Mouse (Mus musculus): ENCODE measurements around the gene Efna5. TPM values are rescaled to one million over a fixed set of nuclear protein-coding genes. Genes with fewer than 3 reads are reported as not detected.

The Efna5 gene
- total RNA-seq, 2 experiments from 2014 or later: not detected

DNA sequence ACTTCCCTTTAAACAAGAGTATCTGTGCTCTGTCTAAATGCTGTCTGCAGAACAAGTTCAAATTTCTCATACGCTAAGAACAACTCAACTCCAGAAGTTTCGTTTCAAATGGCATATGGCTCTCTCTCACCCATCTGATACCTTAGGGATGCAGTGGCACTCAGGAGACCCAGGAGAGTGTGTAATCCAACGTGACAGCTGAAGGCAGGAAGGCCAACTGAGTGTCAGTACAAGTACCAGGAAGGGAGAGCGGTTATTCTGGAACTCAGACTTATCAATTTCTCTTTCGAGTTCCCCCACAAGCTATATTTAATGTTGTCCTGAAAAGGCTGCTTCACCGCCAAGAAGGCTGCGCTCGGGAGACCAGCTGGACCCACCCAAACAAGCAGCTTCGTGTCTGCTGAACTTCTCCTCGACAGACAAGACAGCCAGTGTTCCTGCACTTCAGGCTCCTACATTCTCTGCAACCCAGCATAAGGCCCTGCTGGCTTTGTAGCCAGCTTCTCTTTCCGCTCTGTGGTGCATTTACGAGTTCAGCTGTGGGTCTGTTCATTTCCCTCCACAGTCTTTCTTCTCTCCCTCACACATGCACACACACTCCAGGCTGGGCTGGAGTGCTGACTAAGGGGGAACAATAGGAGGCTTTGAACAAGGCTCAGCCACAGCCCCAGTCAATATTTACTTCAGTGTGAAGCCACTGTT, 18.7 kb downstream of the Efna5 start:
- ATAC-seq (replicated peaks; ENCODE audit: poor library complexity, severe bottlenecking): no peak; the same call in 1 of the 2 replicates

DNA sequence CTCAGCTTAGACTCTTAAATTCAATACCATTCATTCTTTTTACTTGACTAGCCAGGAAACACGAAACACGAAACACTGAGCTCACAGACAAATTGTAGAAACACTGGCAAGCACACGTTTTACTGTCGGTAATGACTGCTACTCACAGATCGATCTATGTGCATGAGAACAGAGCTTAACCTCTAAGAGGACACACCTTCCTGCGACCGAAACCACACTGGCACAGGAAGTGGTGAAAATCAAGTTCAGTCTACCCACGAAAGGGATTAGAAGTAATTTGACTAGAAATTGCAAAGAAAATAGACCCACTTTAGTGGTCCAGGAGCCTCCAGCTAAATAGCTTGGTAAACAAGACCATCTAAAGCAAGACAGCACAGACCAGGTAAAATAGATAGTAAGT, 23.8 kb downstream of the Efna5 start:
- ATAC-seq (replicated peaks; ENCODE audit: poor library complexity, severe bottlenecking): no peak

DNA sequence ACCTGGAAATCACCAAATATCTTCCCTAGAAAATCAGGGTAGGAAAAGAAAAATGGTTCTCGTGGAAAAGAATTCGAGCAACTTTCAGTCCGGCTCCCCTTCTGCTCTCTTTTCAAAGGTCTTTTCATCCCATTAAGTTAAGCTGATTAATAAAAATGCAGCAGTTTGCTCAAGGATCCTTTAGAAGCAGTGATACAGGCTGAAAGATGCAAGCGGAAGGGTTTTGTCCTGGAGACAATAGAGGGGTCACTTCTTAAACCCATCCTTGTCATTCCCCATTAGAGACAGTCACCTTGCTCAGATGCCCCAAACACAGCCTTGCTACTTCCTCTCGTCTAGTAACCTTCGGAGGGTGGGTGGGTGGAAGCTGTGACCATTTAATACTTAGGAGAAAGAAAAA, 27.4 kb downstream of the Efna5 start:
- ATAC-seq (replicated peaks; ENCODE audit: poor library complexity, severe bottlenecking): no peak

DNA sequence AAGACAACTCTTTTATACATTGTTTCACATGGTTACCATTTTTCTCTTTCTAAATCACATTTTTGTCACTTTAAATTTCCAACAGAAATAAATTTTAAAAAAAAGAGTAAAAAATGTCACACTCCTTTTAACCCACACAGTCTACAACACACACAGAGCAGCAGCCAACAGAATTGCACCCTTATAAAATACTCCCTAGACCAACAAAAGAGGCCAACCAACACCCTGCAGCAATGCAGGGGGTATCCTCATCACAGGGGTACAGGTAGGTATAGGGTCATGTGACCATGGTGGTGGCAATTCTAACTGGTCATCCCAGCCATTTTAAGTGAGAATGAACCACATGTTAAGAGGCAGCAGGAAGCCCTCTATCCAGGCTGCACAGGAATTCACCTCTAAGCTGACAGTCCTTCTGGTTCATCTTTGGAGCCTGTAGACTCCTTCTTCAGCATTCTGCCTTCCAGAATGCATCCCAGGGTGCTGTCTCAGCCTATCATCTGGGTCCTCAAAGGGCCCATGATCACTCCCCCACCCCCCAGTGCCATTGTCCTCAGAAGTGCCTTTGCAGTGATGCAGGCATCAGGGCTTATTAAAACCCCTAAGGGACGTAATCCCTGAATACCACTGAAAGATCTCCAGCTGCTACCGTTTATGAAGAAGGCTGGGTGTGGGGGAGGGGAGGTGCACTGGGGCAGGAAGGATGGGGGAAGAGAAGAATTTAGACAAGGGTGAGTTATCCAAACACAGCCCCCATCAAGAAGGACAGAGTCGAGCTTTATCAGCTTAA, 28.1 kb downstream of the Efna5 start:
- no peak for ATAC-seq (replicated peaks; ENCODE audit: poor library complexity, severe bottlenecking)

DNA sequence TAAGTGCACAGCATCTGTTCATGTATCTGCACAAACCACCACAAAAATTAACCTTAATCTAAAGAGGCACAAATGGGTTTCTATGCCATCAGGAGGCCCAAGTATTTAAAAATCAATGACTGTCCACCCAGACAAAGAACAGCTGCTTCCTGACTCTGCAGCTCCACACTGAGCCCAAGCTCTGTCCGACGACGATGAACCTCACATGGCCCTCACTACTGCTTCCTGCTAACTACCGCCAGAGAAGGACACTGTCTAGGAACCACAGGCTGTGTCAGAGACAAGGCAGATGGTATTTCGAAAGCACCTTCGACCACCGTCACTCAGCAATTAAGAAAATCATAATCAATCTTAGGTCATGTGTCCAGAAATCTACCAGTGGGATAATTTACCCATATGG, 29.8 kb downstream of the Efna5 start:
- peak; percentile 63 for ATAC-seq (replicated peaks; ENCODE audit: poor library complexity, severe bottlenecking)

DNA sequence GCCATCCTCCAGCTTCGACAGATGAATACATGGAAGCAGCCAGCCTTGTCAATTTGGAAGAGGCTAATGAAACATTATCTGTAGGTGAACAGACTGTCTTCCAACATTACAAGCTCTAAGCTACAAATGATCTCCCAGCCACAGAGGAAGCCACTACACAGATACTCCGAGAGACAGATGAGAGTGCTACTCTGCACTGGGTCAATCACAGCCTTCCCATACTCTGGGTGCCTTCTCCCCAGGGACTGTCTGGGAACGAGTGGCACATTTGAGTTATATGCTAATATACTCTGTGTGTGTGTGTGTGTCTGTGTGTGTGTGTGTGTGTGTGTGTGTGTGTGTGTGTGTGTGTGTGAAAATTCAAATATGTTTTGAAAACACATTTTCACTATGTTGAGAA, 30.5 kb downstream of the Efna5 start:
- ATAC-seq (replicated peaks; ENCODE audit: poor library complexity, severe bottlenecking): no peak

DNA sequence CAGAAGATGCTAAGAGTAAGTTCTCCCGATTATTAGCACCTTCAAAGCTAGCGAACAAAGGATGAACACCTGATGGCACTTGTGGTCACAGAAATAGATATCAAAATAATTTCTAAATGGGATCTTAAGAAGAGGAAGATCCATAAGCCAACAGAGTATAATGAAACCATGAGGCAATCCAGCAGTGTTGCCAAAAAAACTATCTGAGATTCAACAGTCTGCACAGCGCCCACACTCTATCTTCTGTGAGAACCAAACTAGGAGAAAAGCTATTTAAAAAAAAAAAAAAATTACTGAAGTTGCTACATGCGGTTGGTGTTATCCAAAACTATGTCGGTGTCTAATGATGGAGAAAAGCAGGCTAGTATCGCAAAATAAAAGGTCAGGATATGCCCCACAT, 31.4 kb downstream of the Efna5 start:
- ATAC-seq (replicated peaks; ENCODE audit: poor library complexity, severe bottlenecking): no peak

DNA sequence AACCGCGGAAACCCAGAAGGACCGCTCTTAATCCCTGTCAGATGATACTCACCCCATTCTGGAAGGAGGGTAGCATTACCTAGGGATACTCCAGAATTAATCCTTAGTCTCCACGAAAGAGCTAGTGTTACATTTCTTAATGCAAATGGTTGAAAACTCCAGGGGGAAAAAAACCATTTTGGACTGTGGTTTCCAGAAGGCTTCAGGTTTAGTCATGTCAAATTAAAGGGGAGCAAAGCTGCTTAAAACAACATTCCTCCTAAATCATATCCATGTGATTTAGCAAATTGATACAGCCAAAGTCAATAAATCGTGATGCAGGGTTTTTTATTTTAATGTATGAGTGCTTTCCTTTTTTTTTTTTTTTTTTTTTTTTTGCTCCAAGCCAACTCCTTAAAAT, 35.5 kb downstream of the Efna5 start:
- ATAC-seq (replicated peaks; ENCODE audit: poor library complexity, severe bottlenecking): no peak

DNA sequence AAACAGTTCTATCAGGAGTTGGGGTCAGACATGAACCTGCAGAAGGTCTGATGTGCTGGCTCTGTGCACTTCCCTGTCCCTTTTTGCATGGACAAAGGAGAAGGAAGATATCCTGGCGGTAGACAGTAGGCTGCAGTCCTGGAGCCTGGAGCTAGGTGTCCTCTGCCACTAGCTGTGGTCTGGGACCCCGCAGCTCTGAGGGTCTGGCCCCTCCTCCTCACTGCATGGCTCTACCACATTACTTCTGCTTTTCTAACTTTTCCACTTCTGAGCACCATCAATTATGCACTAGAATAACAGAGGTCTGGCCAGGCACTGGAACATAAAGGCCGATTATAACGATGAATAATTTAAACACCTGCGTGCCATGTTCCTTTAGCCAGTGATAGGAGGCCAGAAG, 36.8 kb downstream of the Efna5 start:
- ATAC-seq (replicated peaks; ENCODE audit: poor library complexity, severe bottlenecking): peak; percentile 100

DNA sequence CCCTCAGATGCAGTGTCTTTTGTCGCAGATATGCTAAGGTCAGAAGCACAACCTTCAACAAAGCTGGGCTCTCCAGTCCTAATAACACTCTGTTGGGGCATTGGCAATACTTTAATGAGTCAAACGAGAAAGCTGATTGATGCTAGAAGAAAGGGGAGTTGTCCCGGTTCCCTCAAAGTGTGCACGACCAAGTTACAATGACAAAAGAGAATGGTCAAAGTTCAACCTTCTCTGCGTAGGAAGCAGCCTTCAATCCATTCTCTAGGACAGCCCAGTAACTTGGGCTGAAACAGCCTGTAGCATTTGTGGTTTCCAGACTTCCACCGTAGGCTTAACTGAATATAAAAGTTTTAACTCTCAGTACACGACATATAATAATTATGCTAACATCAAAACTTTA, 43.8 kb downstream of the Efna5 start:
- no peak for ATAC-seq (replicated peaks; ENCODE audit: poor library complexity, severe bottlenecking)

DNA sequence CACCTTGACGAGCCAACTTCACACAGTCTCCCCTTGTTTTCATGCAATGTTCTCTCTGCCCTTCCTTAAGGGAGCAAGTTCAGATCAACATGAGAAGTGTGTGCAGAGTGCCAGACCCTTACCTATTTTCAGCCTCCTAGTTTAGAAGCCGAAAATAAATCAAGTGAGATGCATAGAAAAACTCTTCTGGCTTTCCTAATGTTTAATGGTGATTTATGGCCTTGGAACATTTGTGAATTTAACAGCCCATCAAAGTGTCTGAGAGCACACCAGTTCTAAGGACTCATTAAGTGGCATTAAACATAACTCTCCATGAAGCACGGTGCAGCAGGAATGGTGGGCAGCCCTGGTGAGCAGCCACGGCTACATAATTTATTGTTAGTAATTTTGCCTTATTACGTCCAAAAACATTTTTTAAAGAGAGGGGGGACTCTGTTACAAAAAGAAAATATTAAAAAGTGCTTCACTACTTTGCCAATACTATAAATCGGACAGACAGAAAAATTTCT, 44.5 kb downstream of the Efna5 start:
- ATAC-seq (replicated peaks; ENCODE audit: poor library complexity, severe bottlenecking): no peak

DNA sequence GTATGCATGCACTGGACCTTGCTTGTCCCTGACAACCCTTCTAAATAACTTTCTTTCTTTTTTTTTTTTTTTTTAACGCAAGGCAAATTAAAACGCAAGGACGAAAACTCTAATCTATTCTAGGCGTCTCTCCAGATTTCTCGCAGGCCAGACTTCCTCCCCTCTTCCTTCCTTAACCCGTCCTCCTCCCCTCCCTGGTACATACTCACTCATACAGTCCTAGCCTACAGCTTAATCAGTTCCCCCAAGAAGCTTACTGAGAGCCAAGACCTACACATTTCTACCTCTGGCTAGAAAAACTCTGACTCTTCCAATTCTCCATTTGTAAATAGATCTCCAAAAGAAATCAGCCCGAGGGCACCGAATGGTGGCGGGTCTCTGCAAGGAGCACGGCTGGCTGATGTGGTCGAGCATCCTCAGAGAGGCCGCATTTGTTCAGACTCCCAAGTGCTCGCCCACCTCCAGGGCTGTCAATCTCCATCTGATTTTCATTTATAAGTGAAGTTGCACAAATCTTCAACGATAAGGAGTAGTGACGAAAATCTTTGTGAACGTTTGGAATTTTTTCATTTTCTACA, 48.5 kb downstream of the Efna5 start:
- no peak for ATAC-seq (replicated peaks; ENCODE audit: poor library complexity, severe bottlenecking)

DNA sequence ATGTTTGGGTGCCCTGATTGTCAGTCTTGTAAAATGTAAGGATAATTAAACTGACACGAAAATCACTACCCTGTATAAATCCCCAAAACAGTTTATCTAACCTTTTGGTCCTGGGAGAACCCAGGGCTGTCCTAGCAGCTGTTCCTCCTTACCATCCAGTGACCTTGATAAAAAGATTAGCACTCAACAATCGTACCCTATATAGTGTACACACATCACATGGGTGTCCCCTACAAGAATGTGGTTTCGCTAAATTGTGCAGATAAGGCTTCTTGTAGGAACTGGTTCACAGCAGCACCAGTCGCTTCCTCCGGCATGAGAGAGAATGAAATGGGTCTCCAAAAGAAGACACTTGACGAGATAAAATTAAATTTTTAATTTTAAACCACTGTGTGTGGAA, 53.6 kb downstream of the Efna5 start:
- ATAC-seq (replicated peaks; ENCODE audit: poor library complexity, severe bottlenecking): no peak

DNA sequence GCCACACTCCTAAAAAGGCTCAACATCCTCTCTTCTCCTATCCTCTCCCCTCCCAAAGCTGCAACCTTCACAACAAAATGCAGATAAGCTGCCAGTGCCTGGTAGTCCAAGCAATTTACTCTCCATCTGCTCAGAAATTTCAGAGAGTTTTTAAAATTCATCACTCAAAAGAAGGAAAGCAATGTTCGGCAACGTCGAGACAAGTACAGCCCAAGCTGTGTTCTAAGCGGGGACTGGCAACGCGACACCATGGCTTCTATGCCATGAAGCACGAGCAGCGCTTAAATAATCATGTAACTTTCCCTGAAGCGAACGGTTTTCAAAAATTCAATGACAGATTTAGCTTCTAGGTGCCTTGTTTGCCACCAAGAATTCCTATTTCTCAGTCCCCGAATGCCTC, 59.9 kb downstream of the Efna5 start:
- no peak for ATAC-seq (replicated peaks; ENCODE audit: poor library complexity, severe bottlenecking)

DNA sequence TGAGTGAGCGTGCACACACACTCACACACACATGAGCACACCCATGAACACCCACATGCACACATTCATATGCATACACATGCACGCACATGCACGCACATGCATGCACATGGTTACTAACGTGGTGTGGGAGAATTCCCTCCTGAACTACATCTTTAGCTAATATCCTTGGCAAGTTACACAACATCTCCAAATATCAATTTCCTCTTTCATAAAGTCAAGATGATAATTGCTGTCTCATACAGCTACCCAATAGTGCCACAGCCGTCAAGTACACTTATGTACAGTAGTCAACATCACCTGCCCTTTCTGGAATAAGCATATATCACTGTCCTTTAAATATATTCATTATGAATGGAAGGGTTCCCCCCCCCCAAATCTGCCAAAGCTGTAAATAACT, 61.2 kb downstream of the Efna5 start:
- peak; percentile 77 for ATAC-seq (replicated peaks; ENCODE audit: poor library complexity, severe bottlenecking)

DNA sequence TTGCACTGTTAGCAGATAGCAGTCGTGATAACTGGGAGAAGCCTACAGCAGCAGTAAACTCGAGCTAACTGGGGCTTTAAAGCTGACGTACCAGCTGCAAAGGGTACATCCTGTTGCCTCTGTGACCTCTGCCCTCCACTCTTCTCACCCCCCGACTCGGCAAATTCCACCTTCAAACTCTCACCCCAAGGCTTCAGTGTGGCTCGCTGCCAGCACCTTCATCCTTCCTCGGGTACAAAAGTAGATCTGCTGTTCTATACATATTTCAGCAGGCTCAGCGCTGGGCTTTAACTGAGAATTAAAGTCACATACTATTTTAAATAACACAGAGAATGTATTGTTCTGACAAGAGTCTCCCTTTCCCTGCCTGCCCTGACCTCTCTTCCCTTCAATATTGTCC, 62.3 kb downstream of the Efna5 start:
- ATAC-seq (replicated peaks; ENCODE audit: poor library complexity, severe bottlenecking): no peak

DNA sequence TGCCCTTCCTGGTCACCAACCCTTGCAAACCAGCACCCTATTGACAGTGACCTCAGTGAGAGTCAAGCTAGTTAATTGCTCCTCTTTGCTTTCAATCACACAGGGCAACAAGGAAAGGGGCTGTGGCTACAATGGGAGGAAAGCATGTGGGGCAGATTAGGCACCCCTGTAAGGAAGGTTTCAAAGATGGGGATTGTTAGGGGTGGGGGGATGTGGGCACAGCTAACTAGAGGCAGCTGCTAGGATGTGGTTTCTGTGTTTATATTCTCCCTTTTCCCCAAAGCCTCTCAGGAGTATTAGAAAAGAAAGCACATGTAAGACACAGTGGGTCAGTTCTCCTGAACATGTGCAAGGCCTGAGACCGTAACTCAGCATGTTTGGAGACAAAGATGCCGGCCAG, 62.8 kb downstream of the Efna5 start:
- ATAC-seq (replicated peaks; ENCODE audit: poor library complexity, severe bottlenecking): no peak

DNA sequence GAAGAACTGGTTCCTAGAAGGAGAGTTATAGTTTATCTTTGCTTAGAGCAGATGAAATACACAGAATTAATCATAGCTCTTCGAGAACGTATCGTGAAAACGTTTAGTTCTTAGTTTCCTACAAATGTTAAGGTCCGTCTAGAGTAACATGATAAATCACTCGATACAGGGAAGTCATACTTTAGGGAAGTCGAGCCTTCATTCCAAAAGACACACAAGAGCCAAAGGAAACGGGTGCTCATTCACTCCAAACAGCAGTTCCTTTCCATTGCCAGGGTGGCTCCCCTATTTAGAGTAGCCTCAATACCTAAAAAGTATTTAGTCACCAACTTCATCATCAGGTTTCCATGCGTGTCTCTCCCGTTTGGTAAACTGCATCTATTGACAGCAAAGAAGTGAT, 64.2 kb downstream of the Efna5 start:
- ATAC-seq (replicated peaks; ENCODE audit: poor library complexity, severe bottlenecking): peak; percentile 43

DNA sequence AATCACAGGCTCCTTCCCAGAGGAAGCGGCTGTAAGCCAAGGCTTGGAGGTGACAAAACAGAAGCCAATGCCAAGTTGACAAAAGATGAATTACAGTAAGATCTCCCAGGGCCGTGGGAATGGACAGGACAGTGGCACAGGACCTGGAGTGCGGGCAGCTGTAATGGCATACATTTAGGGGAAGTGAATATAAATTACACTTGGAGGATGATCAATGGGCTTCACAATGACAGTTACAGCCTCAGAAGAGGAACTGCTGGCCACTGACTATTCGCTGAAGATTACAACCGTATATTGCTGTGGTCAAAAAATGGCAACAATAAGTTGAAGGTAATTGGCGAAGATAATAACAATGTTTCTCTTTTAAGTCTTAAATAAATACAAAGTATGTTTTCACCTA, 67.7 kb downstream of the Efna5 start:
- peak; percentile 89 for ATAC-seq (replicated peaks; ENCODE audit: poor library complexity, severe bottlenecking)

DNA sequence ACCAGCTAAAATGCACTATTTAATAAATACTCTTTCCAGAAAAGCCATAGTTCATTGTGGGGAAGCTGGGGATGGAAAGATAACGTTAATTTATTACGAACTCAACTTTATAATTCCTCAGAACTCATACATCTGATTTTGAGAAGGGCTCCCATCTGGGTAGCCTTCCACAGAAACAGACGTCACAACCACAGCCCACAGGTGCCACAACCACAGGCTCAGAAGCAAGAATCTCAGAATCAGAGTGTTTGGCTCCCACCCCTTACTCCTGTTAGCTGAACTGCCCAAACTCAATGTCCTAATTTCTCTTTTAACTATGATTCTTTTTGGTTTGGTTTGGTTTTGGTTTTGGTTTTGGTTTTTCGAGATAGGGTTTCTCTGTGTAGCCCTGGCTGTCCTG, 73.2 kb downstream of the Efna5 start:
- no peak for ATAC-seq (replicated peaks; ENCODE audit: poor library complexity, severe bottlenecking)

DNA sequence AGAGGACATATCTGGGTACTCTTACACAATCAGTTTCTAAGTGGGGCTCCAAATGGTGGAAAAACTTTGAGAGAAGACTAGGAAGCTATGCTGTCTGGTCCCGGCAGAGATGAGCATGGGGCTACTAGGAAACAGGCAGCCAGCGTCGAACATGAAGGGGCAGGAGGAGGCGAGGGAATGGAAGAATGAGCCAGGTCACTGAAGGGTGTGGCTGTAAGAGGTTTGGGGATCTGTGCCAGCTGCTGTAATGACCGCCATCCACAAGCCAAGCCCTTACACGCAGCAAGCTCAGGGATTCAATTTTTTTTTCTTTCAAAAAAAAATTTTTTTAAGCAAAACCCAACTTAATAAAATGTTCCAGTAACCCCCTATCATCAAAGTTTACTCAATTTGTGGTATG, 74.5 kb downstream of the Efna5 start:
- ATAC-seq (replicated peaks; ENCODE audit: poor library complexity, severe bottlenecking): no peak

DNA sequence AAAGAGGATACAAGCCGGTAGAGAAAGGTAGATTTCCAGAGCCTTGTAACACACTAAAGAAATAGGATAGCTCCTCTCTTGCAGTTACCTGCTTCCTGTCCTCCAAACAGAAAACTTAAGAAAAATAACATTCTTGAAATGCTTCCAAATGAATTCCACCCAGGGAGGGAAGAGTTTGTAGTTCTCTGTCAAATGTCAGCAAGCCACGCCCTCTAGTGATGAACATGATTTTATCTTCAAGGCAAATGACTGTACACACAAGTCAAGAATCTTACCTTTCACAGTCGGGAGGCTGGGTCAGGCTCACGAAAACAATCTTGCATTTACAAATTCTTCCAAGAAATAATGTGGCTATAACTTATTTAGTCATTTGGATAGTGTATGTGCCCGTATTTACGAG, 78.4 kb downstream of the Efna5 start:
- no peak for ATAC-seq (replicated peaks; ENCODE audit: poor library complexity, severe bottlenecking)
